Mouse (Mus musculus): ENCODE measurements at regions not wholly inside any gene's neighbourhood (a gene's known extent, or its start where the extent isn't known, plus 50 kb on each side); places are given as distances from the start of the nearest gene placed in this dataset.
"Not testable (repeated sequence)": the region's sequence is repeated elsewhere in the genome, so short reads cannot be mapped to it uniquely, and the experiment has no call there.

DNA sequence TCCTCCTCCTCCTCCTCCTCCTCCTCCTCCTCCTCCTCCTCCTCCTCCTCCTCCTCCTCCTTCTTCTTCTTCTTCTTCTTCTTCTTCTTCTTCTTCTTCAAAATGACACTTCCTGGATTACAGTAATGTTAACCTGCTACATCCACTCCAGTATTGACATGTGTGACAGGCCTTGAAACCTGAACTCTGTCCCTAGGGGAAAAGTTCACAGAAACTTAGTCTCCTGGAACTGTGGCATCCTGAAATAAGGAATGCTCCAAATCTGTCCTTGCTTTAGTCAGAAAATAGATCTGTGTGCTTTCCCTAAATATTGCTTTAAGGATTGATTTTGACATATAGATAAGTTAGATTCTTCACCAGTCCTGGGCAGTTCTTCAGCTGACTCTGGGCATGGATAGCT, 464.8 kb downstream of the Adam6a start:
- DNase-seq (ENCODE audit: low spot score in 2 of 2): not testable (repeated sequence)

DNA sequence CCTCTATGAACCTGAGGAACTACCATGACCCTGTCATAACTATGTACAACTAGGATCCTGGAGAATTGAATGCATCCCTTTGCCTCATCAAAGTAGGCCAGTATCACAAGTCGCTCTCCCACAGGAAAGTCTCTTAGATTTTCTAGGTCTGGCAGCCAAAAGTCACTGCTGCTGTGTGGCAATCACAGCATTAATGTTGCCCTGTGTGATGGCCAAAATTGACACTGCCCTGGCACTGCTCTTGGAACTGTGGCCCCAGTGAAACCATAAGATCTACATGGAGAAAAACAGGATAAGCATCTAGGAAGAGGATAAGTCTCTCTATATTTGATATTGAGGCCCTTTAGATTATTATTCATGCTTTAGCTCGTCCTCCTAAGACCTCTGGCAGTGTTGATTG, 465.7 kb downstream of the Adam6a start:
- no peak for DNase-seq (ENCODE audit: low spot score in 2 of 2)

DNA sequence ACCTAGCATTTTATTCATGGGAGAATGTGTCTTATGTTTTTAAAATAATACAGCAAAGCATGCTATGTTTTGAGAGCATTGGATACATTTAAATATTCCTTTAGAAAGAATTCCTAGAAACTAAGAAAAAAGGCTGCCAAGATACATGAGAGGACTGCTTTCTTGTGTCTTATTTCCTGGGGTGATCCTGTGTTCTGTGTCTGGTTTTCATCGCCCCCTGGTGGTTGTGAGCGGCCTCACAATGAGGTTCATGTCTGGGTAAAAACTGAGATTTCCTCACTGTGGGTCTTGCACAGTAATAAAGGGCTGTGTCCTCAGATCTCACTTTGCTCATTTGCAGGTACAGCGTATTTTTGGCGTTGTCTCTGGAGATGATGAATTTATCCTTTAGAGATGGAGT, 469.2 kb downstream of the Adam6a start:
- not testable (repeated sequence) for DNase-seq (ENCODE audit: low spot score in 2 of 2)

DNA sequence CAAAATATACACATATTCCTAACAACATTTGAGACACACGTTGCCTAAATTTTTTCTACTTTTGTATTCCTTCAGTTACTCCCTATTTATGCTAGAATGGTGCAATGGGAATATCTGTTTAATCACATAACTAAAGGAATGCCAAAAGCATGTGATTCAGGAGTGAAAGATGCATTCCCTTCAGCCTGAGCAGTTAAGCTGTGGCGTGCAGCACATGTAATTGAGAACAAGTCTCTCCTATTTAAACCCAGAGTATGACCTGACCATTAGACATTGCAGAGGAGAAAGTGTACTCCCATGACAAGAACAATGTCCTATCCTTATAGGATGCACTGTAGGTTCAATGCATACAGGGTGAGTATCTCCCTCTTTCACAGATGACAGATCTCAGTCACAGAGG, 493.3 kb downstream of the Adam6a start:
- DNase-seq (ENCODE audit: low spot score in 2 of 2): not testable (repeated sequence)

- DNase-seq (ENCODE audit: low spot score in 2 of 2): not testable (repeated sequence)
Observed at GRCm38 (mm10) chr12:114047991-114048390, 504.3 kb downstream of the Adam6a start.

GRCm38 (mm10) chr12:114053341-114053740, 509.6 kb downstream of the Adam6a start:
- DNase-seq (ENCODE audit: low spot score in 2 of 2): no peak

DNA sequence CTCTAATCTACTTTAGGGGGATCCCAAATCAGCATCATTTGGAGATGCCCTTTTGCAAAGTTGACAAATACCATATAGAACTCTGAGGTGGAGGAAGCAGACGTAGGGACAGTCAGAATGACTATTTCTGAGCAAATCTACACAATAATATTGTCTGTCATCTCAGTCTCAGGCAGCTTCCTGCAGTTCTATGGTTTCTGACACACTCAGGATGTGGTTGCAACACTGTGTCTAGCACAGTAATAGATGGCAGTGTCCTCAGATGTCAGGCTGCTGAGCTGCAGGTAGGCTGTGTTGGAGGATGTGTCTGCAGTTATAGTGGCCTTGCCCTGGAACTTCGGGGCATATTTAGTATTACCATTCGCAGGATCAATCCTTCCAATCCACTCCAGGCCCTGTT, 515.9 kb downstream of the Adam6a start:
- DNase-seq (ENCODE audit: low spot score in 2 of 2): no peak

- DNase-seq (ENCODE audit: low spot score in 2 of 2): no peak
Observed at GRCm38 (mm10) chr12:114067166-114067565, 523.5 kb downstream of the Adam6a start.

- not testable (repeated sequence) for DNase-seq (ENCODE audit: low spot score in 2 of 2)
Observed at GRCm38 (mm10) chr12:114108731-114109130, 565.0 kb downstream of the Adam6a start.

DNA sequence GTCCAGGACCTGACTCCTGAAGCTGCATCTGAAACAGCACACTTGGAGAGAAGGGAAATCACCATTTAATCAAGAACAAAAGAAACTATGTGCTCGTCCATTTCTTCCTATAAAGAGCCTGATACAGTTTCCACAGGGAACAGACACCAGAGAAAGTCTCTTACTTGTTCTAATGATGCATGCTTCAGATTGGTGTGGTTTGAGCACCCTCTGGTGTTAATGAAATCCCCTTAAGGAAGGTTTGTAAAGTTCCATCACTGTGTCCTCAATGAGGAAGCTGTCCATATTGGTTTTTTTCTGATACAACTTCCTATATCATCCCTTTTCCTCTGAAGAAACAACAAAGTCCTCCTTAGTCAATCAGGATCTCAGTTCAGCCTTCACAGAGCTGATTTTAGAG, 591.2 kb downstream of the Adam6a start:
- DNase-seq (ENCODE audit: low spot score in 2 of 2): no peak

DNA sequence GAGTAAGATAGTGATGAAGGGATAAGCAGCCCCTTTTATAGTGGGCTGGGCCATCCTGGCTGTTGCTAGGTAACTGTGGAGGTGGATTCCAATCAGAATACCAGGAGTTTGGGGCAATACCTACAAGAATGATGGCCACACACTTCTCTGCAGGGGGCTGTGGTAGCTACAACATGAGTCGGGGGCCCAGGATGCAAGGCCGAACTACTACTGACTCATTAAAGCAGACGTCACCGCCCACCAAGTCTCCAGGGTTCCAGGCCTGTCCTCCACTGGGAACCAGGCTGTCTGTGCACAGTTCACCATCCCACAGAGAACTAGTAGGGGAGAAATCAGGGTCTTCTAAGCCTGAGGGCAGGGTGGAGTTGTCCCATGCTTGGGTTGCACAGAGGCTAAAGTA, 605.1 kb downstream of the Adam6a start:
- DNase-seq (ENCODE audit: low spot score in 2 of 2): no peak

DNA sequence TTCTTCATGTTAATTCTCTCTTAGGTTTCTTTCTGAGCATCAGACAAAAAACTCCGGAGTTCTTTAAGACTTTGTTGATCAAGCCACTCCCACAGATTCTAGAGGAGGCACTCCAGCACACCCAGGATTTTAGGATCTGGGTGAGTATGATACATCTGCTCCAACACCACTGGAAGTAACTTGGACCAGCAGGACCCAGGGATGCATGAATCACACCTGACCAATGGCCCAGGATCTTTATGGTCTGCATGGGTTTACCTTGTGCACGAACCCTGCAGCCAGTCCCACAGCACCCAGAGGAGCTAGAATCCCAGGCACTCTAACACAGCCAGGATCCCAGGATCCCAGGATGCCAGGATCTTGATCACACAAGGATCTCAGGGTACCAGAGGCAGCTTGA, 628.6 kb downstream of the Adam6a start:
- no peak for DNase-seq (ENCODE audit: low spot score in 2 of 2)

- no peak for DNase-seq (ENCODE audit: low spot score in 2 of 2)
Observed at GRCm38 (mm10) chr12:114199521-114199920, 655.8 kb downstream of the Adam6a start.

DNA sequence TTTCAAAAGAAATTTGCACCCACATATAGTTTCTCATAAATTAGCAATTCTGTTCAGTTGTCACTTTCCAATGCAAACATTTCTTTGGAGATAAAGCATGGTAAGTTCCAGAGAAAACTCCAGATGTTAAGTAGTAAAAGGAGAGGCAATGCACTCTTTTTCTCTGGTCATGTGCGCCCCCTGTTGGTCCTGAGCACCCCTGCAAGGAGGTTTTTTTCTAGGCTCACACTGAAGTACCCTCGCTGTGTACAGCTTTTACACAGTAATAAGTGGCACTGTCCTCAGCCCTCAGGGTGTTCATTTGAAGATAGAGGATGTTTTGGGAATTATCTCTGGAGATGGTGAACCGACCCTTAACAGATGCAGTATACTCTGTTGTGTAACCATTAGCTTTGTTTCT, 678.8 kb downstream of the Adam6a start:
- no peak for DNase-seq (ENCODE audit: low spot score in 2 of 2)

Measured in layer of hippocampus, adult 8-10 months (tissue).